Mouse (Mus musculus) ovary, postnatal 10 days (tissue): ENCODE results near the gene Tead1.

Source experiments
- DNase-seq: peaks from one replicate; pipeline ENCODE4 v3.0.0; 2022; ENCODE audit warnings: low spot score

Gene Tead1

DNA sequence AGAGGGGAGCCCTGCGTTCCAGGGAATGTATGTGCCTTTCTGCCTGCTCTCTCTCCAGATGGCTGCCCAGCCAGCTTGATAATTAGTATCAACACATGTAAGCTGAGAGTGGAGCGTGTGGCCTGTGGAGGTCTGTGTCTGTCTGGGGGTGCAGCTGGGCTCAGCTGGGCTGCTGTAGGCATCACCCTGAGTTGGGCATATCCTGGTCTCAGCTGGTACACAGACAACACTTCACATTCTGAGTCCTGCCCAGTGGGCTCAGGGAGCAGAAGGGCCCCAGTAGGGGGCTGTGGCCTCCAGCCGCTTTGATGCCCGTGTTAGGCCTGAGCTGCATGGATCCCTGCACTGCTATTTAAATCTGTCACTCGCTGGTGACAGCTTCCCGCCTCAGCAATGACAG is 100.5 kb downstream of the Tead1 start:
- no peak for DNase-seq

DNA sequence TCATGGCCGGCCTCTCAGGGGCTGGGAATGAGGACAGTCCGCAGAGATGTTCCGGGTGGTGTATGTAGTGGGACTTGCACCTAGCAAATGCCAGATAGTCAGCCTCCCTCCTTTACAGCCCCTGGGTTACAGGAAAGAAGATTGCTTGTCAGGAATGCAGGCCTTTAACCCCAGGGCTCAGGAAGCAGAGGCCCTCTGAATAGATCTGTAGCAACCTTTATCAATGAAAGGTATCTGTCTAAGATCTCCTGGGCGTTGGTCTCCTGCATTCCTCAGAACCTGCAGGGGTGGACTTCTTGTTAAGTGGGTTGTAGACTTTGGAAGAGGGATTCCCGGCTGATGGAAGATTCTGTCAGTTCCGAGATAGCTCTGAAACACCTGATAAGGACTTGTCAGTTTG is 101.8 kb downstream of the Tead1 start:
- no peak for DNase-seq

DNA sequence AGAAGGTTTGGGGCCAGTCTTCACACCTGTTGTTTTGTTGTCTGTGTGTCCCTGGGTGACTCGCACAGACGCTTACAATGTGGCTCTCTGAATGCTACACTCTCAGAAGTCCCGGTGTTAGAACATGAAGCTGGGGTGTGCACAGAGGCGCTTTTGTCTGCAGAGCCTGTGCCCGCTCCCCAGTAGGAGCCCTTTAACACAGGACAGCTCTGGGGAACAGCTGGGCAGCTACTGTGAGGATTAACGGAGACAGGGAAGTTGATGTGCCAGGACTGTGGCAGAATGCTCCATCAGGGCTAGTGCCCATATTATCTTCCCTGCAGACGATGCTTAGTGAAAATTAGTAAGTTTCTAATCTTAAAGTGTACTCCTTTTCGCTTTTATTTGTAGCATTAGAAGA is 102.9 kb downstream of the Tead1 start:
- no peak for DNase-seq

DNA sequence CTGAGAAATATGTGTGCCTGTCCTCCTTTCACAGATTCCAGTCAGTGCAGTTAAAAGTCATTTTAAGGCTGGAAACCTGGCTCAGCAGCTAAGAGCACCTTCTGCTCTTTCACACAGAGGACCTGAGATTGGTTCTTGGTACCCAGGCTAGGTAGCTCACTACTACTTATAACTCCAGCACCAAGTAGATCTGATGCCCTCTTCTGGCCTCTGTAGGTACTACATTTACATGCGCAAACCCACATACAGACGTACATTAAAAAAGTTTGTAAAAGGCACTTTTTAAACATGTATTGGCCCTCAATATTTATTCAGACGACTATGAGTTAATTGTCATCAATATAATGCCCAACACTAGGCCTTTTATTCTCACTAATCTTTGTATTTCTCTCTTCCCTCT is 105.2 kb downstream of the Tead1 start:
- DNase-seq = no peak

DNA sequence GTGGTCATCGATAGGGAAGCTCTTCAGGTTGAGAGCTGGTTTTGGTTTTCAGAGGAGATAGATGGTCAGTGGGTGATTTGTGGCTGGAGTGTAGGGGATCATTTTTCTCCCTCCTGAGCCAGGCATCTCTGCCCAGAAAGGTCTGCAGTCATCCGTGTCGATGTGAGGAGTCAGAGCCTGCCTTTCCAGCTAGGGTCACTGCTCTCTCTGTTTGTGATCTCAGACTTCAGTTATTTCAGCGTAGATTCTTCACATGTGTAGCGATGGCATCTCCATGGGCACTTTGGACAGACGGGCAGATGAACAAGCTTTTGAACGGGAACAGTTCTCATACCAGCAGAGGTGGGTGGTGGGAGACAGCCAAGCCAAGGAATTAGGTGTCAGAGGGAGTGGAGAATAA is 106.2 kb downstream of the Tead1 start:
- no peak for DNase-seq

DNA sequence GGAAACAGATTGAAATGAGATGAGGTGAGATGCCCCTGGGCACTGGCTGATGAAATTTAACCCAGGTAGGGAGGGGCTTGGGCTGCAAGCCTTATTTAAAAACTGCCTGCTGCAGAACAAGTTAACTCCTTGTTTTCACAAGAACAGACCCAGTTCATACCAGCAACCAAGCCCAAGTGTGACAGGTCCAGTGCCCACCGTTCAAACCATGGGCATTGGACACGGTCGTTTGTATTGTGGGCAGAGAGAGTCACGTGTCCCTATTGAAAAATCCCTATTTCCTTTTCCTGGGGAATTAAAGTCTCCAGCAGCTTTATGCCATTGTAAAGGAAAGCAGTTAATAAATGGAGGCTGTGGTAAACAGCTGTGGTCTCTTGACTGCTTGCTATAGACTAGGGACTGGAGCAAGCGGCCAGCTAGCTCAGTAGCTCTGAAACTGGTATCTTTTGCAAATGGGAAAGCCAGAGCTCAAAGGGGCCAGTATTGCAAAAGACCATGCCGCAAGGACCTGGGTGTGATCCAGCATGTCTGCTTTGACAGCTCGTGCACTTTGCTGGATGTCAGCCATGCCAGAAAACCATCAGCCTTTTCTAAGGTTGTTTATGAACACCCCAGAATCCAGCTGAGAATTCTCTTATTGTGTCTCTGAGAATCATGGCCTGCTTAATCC is 107.6 kb downstream of the Tead1 start:
- no peak for DNase-seq

DNA sequence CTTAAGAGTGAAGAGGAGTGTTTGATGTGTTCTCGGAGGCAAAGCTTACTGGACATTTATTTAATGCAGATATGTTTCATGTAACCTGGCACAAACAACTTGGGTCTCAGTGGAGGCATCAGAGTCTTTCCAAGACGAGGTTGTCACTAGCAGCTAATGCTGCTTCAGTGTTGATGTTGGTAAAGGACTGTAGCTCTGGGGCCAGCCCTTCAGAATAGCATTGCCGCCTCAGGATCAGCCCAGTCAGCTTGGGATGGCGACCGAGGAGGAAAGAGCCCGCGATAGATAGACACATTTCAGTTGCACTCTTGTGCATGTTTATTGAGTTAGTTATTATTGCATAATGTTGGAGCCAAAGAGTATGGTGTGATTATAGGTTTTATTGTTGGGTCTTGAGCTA is 108.2 kb downstream of the Tead1 start:
- no peak for DNase-seq

DNA sequence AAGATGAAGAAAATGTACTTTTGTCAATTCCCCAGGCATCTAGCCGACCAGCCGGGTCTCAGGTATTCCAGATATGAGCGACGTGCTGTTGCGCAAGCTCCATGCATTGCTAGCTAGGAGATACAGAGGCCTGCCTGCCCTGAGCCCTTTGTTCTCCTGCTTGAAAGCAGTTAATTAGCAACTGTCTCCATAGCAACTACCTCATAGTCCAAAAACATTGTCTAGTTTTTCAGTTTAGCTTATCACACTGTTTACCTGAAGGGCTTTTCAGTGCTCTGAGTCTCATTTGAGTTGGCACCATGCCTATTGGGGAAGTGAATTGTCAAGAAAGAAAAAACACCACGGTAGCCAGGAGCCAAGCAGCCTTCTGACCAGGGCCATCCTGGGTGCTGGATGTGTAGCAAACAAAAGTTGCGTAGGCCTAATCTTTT is 109.2 kb downstream of the Tead1 start:
- DNase-seq = no peak

DNA sequence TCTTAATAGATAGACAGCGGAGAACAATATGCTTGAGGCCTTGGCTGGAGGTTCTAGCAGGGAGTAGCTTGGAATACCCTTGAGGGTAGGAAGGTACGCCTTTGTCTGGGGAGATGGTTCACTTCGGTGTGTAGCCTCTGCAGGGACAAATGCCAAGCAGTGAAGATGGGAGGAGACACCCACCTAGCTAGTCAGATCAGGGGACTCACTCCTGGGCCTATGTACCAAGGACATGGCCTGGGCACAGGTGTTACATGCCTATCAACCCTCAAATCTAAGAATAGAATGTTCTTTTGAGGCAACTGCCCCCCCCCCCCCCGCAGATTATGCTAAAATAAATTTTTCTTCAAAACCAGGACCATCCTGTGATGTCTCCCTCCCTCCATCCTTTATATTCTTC is 110.6 kb downstream of the Tead1 start:
- DNase-seq = no peak

DNA sequence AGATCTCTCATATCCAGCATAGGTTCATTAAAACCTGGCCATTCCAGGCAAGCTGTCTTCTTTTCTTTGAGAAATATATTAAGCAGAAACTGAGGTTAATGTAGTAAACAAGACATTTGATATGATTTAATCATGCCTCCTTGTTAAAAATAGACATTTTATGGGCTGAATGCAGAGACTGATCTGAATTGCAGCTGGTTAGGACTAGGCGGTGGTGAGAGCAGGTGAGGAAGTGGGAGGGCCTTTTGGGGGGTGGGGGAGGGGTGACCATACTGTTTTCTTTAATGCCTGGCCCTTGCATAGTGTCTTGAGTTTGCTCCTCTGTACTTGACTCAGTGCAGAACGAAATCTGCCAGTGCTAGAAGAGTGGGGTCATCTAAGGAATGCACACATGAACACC is 111.2 kb downstream of the Tead1 start:
- no peak for DNase-seq

DNA sequence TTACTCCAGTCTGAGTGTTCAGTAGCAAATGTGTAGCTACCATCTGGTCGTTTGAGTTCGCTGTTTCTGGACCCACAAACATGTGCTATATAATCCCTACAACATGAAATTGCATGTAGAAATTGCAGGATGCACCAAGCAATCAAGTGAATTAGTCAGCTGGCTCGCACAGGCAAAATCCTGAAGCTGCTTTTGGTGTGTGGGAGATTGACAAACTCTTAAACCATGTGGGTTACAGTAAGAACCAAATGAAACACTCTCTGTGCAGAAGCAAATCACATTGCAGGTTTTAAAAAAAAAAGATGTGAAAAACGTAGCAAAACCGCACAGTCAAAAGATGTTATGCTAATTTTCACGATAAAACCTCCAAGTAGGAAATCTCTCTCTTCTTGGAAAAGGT is 113.6 kb downstream of the Tead1 start:
- DNase-seq = no peak

DNA sequence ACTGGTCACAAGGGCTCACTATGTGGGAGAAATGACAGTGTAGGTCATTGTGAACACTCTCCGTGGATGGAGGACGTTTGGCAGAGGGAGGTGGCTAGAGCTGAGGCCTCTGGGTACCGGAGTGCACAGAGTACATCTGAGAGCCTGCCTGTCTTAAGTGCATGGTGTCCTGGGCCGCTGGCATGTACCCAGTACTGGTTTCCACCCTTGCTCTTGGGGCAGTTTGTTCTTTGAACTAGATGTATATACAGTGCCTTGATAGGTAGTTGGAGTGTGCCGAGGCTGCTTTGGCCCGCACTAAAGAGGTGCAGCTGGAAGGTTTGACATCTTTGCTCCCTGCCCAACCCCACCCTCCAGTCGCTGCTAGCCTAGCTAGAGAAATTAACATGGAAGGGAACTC is 114.8 kb downstream of the Tead1 start:
- no peak for DNase-seq

DNA sequence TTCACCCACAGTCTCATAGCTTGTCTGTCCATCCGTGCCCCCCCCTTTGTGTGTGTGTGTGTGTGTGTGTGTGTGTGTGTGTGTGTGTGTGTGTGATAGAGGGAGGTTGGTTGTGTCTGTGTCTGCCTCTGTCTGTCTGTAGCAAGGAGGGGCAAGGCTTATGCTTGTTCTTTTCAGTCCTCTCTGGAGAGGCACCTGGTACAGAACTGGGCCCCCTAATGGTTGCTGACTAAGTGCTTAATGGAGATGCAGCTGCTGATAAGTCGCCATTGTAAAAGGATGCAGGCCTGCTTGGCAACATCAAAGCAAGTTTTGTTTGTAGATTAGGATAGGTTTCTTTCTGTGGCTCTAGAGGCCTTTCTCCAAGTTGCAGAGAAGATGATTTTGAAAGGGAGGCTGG is 115.4 kb downstream of the Tead1 start:
- DNase-seq = no peak

DNA sequence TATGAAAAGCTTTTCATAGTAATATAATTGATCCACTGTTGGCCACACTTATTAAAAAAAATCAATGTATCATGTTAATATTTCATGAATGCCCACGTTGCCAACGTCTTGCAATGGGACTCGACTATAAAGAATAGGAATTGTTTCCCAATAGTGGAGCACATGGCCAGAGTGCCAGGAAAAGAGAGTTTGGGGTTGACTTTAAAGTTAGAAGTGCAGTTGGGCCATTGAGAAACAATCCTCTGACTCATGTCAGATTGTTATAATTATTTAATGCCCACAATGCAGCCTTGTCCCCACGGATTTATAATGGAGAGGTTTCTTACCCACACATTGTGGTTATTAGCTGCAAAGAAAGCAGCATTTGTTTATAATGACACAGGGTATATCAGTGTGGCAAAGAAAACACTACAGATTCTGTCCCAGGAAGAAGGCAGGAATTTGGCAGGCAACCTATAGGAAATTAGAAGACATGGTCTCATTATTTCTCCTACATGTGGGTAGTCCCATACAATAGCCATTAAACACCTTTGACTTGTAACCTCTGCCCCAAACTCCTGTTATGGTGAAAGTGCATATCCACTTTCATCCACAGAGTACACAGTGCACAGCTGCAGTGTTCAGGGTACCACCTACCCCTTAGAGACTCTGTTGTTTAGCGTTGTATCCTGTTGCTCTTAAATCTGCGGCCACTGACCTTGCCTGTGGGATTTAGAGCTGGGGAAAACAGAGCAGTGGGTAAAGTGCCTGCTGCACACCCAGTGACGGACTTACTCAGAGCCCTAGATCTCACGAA is 118.6 kb downstream of the Tead1 start:
- no peak for DNase-seq

DNA sequence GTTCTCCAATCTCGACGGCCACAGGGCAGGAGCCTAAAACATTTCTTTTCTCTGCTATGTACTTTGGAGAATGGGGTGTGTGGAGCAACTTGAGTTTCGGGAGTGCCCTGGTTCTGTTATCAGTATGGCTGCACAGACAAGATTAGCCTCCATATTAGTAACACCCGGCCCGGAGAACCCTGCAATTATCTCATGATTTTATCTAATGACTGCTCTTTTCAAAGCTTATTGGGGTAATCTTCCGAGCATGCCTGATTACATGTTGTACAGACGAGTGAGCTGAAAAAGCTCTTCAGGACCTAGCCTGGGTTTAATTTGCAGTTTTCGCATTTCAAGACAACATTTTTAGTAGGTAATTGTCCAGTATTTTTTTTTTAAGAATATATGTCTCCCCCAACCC is 122.6 kb downstream of the Tead1 start:
- DNase-seq = no peak

DNA sequence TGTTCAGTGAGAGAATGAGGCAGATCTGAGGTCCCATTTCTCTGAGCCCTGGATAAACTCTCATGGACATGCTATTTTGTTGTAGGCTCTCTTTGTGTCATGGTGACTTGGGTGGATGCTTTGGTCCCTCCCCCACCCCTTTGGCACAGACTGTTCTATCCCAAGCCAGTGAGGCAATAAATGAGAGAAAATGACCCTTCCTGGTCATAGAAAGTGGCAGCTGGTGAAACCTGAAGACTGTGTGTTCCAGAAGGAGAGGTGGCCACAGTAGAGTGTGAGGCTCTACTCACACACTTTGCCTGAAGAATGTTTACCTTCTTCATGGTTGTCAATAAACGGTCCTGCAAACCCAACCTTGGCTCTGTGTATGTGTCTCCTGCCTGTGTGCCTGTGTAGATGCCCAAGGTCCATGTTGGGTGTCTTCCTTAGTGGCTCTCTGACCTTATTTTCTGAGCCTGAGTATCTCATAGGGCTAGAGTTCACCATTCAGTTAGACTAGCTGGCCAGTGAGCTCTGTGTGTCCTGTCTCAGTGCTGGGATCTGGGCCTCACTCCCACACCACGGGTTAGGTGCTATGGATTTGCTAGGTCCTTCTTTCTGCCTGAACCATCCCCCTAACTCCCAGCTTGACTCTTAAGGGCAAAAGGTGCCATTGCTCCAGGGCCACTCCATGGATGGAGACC is 127.7 kb downstream of the Tead1 start:
- no peak for DNase-seq

DNA sequence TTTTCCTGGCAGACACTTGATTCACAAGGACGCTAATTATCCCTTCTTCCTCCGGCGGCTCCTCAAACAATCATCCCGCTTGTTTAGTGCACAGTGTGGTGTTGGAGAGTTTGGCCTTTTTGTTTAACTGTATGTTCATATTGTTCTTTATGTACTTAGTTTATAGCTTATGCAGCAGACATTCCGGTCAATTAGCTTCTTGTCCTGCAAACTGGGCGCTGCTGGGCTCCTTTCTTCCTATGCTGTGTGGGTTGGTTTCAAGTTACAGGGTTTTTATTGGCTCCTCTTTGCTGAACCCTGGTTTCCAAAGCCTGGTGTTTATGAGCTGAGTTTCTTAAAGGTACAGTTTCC is 128.3 kb downstream of the Tead1 start:
- no peak for DNase-seq

DNA sequence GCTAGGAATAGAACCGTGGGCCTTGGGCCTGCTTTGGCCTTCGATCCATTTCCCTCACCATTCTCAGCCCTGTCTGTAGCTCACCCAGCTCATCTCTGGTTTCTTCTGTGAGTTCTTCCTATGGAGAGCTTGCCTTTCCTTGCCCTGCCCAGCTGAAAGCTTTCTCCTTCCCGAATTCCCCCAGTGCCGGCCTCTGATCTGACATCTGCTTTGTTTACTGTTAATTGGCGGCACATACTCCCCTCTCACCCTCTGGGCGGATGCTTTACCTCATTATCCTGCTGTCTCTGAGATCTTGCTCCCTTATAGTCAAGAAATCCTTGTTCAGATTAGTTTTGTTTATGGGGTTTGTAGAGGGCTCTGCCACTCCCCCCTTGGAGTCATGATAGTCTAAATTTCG is 131.6 kb downstream of the Tead1 start:
- no peak for DNase-seq

DNA sequence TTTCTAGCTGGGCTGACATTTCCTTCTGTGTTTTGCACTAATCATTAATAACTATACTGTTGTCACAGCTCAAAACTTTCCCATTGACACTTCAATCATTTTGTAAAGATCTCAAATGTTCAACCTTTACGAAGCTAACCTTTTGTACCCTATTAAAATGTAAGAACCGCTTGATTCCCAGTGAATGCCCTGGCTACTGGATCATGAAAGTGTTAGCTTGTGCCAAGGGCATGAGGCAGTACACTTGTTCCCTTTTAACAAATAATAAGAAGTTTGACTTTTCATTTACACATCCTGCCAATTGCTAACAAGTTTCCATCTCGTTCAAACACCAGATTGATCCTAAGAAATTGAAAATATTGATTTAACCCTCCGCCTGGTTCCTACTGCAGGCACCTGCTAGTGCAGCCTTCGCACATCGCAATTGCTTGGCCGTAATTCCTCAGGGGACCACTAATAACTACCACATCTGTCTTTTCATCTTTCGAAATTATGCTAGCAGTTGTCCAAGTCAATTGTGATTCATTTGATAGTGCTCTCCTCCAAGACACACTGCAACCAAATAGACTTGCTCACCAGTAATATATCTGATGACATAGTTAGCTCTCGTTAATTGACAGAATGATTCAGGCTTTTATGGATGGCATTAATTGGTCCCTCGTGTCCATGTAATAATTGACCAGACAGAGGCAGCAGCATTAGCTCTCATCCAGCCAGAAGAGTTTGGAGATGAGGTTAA is 133.1 kb downstream of the Tead1 start:
- no peak for DNase-seq

DNA sequence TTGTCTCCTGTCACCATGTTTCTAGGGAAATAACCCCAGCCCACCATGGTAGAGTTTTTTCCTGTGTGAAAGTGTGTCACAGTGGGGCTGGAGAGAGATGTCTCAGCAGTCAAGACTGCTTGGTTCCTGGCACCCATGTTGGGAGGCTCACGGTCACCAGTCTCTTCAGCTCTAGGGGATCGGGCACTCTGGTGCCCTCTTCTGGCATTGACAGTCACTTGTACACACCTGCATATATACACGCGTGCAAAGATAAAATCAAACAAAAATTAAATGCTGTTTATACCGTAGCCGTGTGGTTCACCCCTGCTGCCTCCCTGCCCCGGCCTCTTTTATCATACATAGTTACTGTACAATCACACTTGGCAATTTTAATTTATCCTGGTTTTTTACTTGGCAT is 134.0 kb downstream of the Tead1 start:
- no peak for DNase-seq

DNA sequence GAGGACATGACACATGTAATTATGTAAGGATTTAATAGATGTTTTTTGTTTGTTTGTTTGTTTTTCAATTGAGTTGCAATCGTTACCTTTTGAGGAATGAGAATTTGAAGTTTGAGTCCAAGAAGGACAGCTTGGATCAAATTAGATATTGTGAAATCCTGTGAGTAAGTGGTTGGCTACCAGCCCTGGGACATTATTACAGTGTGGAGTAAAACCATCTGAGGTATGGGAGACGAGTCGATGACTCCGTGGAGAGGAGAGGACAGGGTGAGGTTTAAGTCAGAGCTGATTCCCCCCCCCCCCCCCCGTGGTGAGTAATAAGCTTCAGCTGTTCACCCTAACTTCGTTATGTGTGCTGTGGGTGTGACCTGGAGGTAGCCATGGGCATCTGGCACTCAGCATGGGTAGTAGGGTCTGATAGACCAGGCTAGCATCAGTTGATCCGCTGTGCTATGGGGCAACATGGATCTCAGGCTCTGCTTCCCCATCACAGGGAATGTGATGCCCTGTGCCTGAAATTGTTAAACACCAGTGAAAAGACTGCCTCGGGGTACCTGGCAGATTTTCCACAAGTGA is 134.7 kb downstream of the Tead1 start:
- DNase-seq = no peak

DNA sequence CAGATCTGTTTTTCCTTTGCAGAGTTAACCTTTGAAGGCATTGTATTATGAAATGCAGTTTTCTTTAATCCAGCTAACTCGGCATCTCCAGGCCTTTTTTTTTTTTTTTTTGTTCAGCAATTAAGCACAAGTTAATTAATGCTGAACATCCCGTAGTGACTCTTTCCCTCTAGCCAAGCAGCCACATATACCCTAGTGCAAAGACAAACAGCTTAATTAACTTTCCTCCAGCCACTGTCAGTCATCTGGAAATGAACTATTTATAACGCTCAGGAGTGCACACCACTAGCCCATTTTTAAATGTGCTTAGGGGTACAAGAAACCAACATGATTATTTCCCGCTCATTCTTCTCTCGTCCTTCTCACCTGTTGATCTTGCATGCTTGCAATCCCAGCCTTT is 136.9 kb downstream of the Tead1 start:
- DNase-seq = no peak
